In genomic region chr11:31724506-31724905, GRCm38 (mm10) we compare ENCODE assay signal across 34 mouse cellular contexts.
"Had no signal": no experiment of that assay in that cellular context is flagged by ENCODE, and none has a peak within 500 bp of the region (broad histone marks: within the 10 kb centered on the region; RNA-seq: fewer than 3 reads in every experiment).

No protein-coding gene starts in this region.

- H3K36me3 ChIP-seq: heart, embryonic 10.5 days; heart, embryonic 12.5 days; heart, embryonic 13.5 days; heart, embryonic 15.5 days; hindbrain, embryonic 10.5 days; hindbrain, embryonic 12.5 days; hindbrain, embryonic 13.5 days; hindbrain, embryonic 15.5 days; intestine, embryonic 15.5 days; kidney, embryonic 15.5 days had no signal

- ATAC-seq: hindbrain, embryonic 16.5 days; inflammation-experienced regulatory T-cells, adult 6 months; intestine, embryonic 15.5 days; intestine, embryonic 16.5 days; intestine, postnatal 0 days had no signal

- H3K9ac ChIP-seq: heart, embryonic 12.5 days; heart, embryonic 13.5 days; heart, embryonic 15.5 days; hindbrain, embryonic 12.5 days; hindbrain, embryonic 13.5 days; hindbrain, embryonic 15.5 days; intestine, embryonic 15.5 days; kidney, embryonic 15.5 days had no signal

- H3K4me2 ChIP-seq: heart, embryonic 11.5 days; heart, embryonic 12.5 days; heart, embryonic 13.5 days; heart, embryonic 15.5 days; hindbrain, embryonic 12.5 days; hindbrain, embryonic 13.5 days; hindbrain, embryonic 15.5 days; intestine, embryonic 15.5 days; kidney, embryonic 15.5 days had no signal

- H3K27ac ChIP-seq: heart, adult 2 months; heart, embryonic 10.5 days; heart, embryonic 13.5 days; heart, embryonic 15.5 days; hindbrain, embryonic 10.5 days; hindbrain, embryonic 12.5 days; hindbrain, embryonic 13.5 days; hindbrain, embryonic 15.5 days; intestine, embryonic 15.5 days; kidney, embryonic 15.5 days; kidney, postnatal 0 days; layer of hippocampus, adult 2 months had no signal

- H3K4me1 ChIP-seq: heart, embryonic 15.5 days; hindbrain, embryonic 12.5 days; hindbrain, embryonic 13.5 days; hindbrain, embryonic 15.5 days; intestine, embryonic 15.5 days had no signal

- H3K4me3 ChIP-seq: heart, adult 2 months; heart, embryonic 10.5 days; heart, embryonic 12.5 days; heart, embryonic 13.5 days; heart, embryonic 15.5 days; hindbrain, embryonic 10.5 days; hindbrain, embryonic 12.5 days; hindbrain, embryonic 13.5 days; hindbrain, embryonic 15.5 days; intestine, embryonic 15.5 days; kidney, embryonic 15.5 days; layer of hippocampus, adult 2 months had no signal

- DNase-seq: heart, adult 2 months; heart, postnatal 10 days; heart, postnatal 14 days; heart, postnatal 36 days; heart, postnatal 4 days; kidney, adult 11 months; kidney, adult 18-20 months; kidney, adult 2 months; kidney, adult 8-10 months; kidney, adult 9 months; kidney, postnatal 10 days; kidney, postnatal 14 days; kidney, postnatal 25 days; kidney, postnatal 36 days; kidney, postnatal 4 days; layer of hippocampus, adult 9-11 months; layer of hippocampus, postnatal 36 days had no signal

- H3K27me3 ChIP-seq: heart, embryonic 12.5 days; heart, embryonic 13.5 days; heart, embryonic 15.5 days; hindbrain, embryonic 12.5 days; hindbrain, embryonic 13.5 days; hindbrain, embryonic 15.5 days; intestine, embryonic 15.5 days; kidney, embryonic 15.5 days had no signal

- H3K9me3 ChIP-seq: heart, embryonic 10.5 days; heart, embryonic 12.5 days; heart, embryonic 13.5 days; heart, embryonic 15.5 days; hindbrain, embryonic 10.5 days; hindbrain, embryonic 12.5 days; hindbrain, embryonic 13.5 days; hindbrain, embryonic 15.5 days; intestine, embryonic 15.5 days; kidney, embryonic 15.5 days had no signal
